Comparison of ENCODE assay signal across 8 mouse cellular contexts in the genomic region with DNA sequence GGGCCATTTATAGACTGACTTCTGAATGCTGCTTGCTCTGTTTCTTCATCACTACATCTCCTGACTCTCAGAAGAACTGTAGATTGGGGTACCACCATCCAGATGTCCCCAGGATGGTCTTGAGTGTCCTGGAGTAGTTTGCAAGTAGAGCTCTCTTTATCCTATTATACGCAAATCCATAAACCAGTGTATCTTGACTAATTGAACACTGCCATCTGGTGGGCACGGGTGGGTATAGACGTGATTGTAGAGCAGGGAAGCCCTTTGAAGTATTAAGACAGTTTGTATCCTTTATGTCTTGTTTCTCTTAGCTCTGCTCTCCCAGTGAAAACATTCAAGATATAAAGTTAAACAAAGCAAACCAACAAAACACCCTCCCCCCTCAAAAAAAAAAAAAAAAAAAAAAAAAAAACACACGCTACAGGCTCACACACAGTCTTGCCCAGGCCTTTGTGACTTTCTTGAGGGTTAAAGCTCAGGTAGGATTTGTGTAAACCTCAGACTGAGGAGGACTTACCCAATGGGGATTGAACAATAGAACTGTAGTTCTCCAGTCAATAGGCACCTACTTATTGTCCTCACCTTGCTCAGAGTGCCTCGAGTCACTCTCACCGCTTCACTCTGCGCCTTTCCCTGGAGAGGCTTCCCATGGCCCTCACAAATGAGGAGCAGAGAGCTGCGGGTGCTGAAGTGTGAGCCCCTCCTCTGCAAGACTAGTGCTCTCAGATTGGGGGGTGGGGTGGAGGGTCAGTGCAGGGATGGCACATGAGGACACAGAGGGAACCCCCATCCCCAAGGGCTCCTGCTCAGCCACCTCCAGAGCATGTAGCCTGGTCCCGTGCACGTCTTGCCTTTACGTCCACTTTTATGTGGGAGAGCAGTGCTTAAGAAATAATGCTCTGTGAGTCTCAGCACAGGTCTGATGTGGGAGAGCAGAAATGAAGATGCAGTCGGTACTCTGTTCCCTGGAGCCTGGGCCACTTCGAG. TPM values are rescaled to one million over a fixed set of nuclear protein-coding genes. Genes with fewer than 3 reads are reported as not detected.
DNase-seq lines count a peak whose midpoint lies in the region; ATAC-seq and TF ChIP-seq lines count a peak whose summit lies in the region.

No protein-coding gene starts in this region.

- no peaks in the 10 kb centered on the region for H3K4me1 ChIP-seq in midbrain, embryonic 14.5 days (ENCODE audit: control insufficient read depth, insufficient read depth, low read length)
- no peaks in the 10 kb centered on the region for H3K4me1 ChIP-seq in spleen, adult 2 months (ENCODE audit: control insufficient read depth, insufficient read depth, insufficient read length)

- no peak overlapping the region for H3K9ac ChIP-seq in midbrain, embryonic 14.5 days (replicated peaks; ENCODE audit: low read length)

- intact Hi-C loops in left cerebral cortex, postnatal 25 days (cut with DNase I), result loop anchor here (1.0 to 2.0 kb wide), 2 partner anchors 52 to 326 kb away; no protein-coding TSS in a partner anchor

- TF ChIP-seq CTCF in spleen, adult 2 months (IDR thresholded peaks at IDR 0.05; ENCODE audit: extremely low read depth, insufficient read depth, insufficient read length, insufficient replicate concordance), result peak; percentile 16; the same call in 1 of the 2 replicates

- TF ChIP-seq POLR2A in spleen, adult 2 months (IDR thresholded peaks at IDR 0.05; ENCODE audit: low read depth, low read length), result no peak

- no peak overlapping the region for H3K4me2 ChIP-seq in midbrain, embryonic 14.5 days (ENCODE audit: low read length)

- no peak overlapping the region for H3K4me3 ChIP-seq in midbrain, embryonic 14.5 days (replicated peaks; ENCODE audit: low read depth, low read length)
- H3K4me3 ChIP-seq in spleen, adult 2 months (ENCODE audit: extremely low read depth, insufficient read depth, insufficient read length), result no peak overlapping the region

- no peaks in the 10 kb centered on the region for H3K27me3 ChIP-seq in midbrain, embryonic 14.5 days (ENCODE audit: control insufficient read depth, insufficient read depth, low read length)
- H3K27me3 ChIP-seq in spleen, adult 2 months (ENCODE audit: control insufficient read depth, insufficient read depth, low read length), result no peaks in the 10 kb centered on the region

- DNase-seq in cerebellum, adult 11 months, result peak; percentile 69
- peak; percentile 82 to 83 for DNase-seq in cerebellum, adult 18-20 months
- peak; percentile 81 for DNase-seq in forelimb bud, embryonic 11.5 days (ENCODE audit: low read depth, low spot score)
- DNase-seq in kidney, adult 11 months, result peak; percentile 37
- DNase-seq in left cerebral cortex, postnatal 25 days (ENCODE audit: low spot score in 2 of 2), result peak; percentile 83 to 88
- DNase-seq in midbrain, embryonic 14.5 days, result peak; percentile 90
- peak; percentile 12 to 49 for DNase-seq in spleen, adult 2 months (ENCODE audit: low read depth in 1 of 2, low spot score in 2 of 2)

- H3K9me3 ChIP-seq in midbrain, embryonic 14.5 days (ENCODE audit: control insufficient read depth, low read length), result no peaks in the 10 kb centered on the region

- no peak for ATAC-seq in cerebellum, adult (ENCODE audit: insufficient number of reproducible peaks, low FRiP score, low TSS enrichment)
- peak; percentile 24; the same call in 1 of the 2 replicates for ATAC-seq in midbrain, embryonic 14.5 days (ENCODE audit: low FRiP score, low TSS enrichment)

- H3K36me3 ChIP-seq in midbrain, embryonic 14.5 days (ENCODE audit: control insufficient read depth, insufficient read depth, low read length), result no peaks in the 10 kb centered on the region
- H3K36me3 ChIP-seq in spleen, adult 2 months (ENCODE audit: control insufficient read depth, insufficient read depth, low read length), result no peaks in the 10 kb centered on the region

- WGBS in midbrain, embryonic 14.5 days, result 69% methylated on average over 13 of the region's 13 CpGs
- 72% methylated on average over 13 of the region's 13 CpGs for WGBS in spleen, adult 2 months

- no peak overlapping the region for H3K27ac ChIP-seq in midbrain, embryonic 14.5 days (replicated peaks; ENCODE audit: low read depth, low read length)
- no peak overlapping the region for H3K27ac ChIP-seq in spleen, adult 2 months (ENCODE audit: insufficient read depth, low read length)

RNA-seq across cellular contexts. Expression of a gene that starts 51.9 kb away (rescaled TPM):
- 10 to 100 TPM; 14.7 to 14.8 TPM for total RNA-seq in left cerebral cortex, postnatal 25 days (2021)
- polyA plus RNA-seq in midbrain, embryonic 14.5 days (2014; fragmentation: Nextera tagmentation; extraction: Ambion mirVana), result 40.3 and 46.0 TPM in 2 replicates
- polyA plus RNA-seq in spleen, adult 2 months (2012; rRNA removed), result 0.43 and 0.62 TPM in 2 replicates

Comparison
In these comparisons a context has a peak if more than half of its experiments do, and no peak if none do; other contexts are left out.
1. DNase-seq: peak in every context shown above with its lines; median percentile 90 in midbrain, embryonic 14.5 days; 86 in left cerebral cortex, postnatal 25 days; 82 in cerebellum, adult 18-20 months; 81 in forelimb bud, embryonic 11.5 days; 69 in cerebellum, adult 11 months; 37 in kidney, adult 11 months; 30 in spleen, adult 2 months.
2. RNA of a gene that starts 51.9 kb away (polyA plus RNA-seq): 40.3 to 46.0 TPM in midbrain, embryonic 14.5 days; 0.43 to 0.62 TPM in spleen, adult 2 months; every median in the first group is over 10 times any median in the second.